Mouse (Mus musculus): ENCODE measurements around the gene Adamtsl5.

DNA sequence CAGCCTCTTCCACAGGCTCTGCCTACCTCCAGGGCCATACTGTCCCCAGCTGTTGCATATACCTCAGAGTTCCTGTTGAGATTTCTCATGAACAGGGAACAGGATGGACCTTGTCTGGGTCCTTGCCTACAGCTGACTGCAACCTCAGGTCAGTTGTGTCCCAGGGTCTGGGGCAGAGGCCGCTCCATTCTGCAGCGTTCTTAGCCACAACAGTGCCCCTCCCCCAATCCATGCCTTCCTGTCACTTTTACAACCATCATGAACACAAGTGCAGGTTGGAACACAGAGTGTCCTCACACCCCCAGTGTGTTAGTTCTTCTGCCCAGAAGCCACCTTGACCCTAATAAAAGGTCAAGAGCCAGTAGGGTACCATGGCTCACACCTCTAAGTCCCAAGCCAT, 40.5 kb upstream of the Adamtsl5 start:
- TF ChIP-seq CTCF (IDR thresholded peaks at IDR 0.05; ENCODE audit: low read depth), result no peak
- no peak for TF ChIP-seq EP300 (IDR thresholded peaks at IDR 0.05; ENCODE audit: low read depth)

All from liver, postnatal 0 days (tissue).